Mouse (Mus musculus): ENCODE results near the gene Ankle2.
A peak's percentile ranks its signal among the peaks of the same experiment; 100 is the strongest.

The Ankle2 gene

GRCm38 (mm10) chr5:110230780-110231461 lies at the start of gene Ankle2:
Gene Ankle2, plus strand, starts transcription at chr5:110231004.
- DNase-seq = peak; percentile 95

GRCm38 (mm10) chr5:110181716-110182115 lies 49.1 kb upstream of the Ankle2 start:
- no peak for DNase-seq

DNA sequence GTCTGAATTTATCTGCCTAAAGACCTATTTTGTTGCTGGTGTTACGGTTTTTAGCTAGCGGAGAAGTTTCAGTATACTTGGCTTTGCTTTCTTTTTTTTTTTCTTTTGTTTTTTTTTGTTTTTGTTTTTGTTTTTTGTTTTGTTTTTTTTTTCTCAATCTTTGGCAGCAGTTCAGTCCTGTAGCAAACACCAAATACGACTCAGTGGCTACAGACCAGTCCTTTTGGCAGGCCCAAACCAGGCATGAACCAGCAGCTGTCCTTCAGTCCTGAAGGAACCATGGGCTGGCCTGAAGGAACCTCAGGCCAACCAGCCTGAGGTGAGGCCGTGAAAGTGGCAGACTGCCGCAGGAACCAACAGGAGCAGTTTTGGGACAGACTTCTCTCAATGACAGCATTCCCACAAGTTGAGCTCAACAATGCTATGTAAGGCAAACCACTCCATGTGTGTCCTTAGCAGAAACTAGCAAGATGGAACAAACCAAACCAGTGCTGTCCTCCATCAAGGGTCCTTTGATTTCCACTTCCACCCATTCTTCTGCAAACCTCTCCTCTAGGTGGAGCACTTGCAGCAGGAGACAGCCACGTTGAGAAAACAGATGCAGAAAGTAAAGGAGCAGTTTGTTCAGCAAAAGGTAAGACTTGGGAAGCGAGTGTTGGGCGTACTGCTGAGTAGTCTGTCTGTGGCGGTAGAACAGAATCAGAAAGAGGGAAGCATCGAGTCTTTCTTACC lies 27.5 kb upstream of the Ankle2 start:
- DNase-seq = peak; percentile 6

DNA sequence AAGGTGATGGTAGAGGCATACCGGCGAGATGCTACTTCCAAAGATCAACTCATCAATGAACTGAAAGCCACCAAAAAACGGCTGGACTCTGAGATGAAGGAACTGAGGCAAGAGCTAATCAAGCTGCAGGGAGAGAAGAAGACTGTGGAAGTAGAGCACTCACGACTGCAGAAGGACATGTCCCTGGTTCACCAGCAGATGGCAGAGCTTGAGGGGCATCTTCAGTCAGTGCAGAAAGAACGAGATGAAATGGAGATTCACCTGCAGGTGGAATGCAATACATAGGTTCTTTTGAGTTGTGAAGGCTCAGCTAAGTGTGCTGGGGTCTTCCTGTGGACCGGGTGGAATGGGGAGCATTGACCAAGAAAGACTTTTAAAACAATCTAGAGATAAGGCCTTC lies 26.0 kb upstream of the Ankle2 start:
- DNase-seq = peak; percentile 3

DNA sequence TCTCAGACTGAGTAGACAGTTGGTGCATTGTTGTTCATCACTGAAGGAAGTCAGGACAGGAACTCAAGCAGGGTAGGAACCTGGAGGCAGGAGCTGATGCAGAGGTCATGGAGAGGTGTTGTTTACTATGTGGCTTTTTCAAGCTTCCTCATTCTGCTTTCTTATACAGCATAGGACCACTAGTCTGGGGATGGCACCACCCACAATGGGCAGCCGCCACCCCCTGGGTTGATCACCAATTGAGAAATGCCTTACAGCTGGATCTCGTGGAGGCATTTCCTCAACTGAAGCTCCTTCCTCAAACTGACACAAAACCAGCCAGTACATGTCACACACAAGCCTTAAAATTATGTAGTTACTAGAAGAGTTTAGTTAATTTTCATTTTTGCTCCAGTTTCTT lies 19.5 kb upstream of the Ankle2 start:
- DNase-seq = no peak

DNA sequence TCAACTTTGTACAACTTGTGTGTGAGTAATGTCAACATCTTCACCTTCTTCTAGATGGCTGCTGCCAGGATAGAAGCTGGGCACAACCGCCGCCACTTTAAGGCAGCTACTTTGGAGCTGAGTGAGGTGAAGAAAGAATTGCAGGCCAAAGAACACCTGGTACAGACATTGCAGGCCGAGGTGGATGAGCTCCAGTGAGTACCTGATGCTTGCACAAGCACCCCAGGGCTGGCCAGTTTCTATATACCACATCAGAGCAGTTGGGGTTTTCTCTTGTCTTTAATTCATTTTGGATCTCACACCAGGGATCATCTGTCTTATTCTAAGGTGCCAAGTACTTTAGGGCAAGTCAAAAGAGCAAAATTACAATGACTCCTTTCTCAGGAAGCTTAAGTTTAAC lies 14.0 kb upstream of the Ankle2 start:
- DNase-seq = no peak

DNA sequence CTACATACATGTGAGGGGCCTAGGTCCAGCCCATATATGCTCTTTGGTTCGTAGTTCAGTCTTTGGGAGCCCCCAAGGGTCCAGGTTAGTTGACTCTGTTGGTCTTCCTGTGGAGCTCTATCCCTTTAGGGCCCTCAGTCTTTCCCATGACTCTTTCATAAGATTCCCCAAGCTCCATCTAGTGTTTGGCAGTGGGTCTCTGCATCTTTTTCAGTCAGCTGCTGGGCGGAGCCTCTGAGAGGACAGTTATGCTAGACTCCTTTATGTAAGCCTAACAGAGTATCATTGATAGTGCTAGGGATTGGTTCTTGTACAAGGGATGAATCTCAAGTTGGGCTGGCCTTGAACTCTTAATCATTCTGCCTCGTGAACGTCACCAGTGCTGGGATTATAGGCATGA lies 10.5 kb upstream of the Ankle2 start:
- DNase-seq = no peak

GRCm38 (mm10) chr5:110222757-110223156 lies 8.0 kb upstream of the Ankle2 start:
- DNase-seq = no peak

- no peak for DNase-seq
Observed at GRCm38 (mm10) chr5:110225056-110225455, 5.7 kb upstream of the Ankle2 start.

DNA sequence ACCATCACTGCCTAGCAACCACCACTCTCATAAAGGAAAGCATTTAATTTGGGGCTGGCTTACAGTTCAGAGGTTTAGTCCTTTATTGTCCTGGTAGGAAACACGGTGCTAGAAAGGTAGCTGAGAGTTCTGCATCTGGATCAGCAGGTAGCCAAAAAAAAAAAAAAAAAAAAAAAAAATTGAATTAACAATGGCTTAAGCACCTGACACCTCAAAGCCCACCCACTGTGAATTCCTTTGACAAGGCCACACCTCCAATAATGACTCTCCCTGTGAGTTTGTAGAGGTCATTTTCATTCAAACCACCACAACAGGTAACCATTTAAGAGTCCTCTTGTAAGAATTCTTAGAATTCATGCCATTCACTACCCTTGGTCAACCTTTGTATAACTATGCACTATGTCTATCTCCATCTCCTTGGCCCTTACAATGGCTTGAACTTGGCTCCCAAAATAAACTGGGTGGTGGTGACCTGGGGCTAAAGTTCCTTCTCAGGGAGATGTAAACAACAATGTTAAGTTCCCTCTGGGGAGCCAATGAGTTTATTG lies 3.4 kb upstream of the Ankle2 start:
- DNase-seq = no peak

- no peak for DNase-seq
Observed at GRCm38 (mm10) chr5:110230401-110230779, 414 bp upstream of the Ankle2 start.

GRCm38 (mm10) chr5:110231638-110232037 lies 834 bp downstream of the Ankle2 start:
- DNase-seq = peak; percentile 32

DNA sequence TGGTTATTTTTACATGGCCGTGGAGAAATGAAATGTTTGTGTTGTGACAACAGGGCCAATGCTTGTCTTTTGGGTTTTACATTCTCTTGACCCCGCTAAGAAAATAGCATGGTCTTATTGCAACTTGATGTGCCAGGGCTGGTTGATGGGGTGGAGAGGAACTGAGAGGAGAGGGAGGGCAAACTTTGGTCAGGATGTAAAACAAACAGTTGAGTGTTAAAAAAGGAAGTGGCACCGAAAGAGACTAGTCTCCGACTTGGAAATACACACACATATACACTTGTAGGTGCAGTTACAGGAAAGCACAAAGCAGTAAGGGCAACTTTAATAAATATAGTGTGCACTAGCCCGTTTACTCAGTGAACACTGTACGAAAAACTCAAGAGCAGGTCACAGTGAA lies 1.5 kb downstream of the Ankle2 start:
- DNase-seq = no peak

DNA sequence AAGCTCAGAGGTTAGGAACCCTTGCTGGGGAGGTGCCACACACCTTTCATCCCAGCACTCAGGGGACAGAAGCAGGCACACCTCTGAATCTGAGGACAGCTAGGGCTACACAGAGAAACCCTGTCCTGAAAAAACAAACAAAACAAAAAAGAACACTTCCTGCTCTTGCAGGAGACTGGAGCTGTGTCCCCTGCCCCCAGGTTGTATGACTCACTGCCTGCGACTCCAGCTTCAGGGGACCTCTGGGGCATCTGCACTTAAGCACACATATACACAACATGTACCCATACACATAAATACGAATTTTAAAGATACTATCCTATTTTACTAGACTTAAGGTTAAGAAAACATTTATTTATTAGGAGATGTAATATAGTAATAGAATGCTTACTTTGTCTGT lies 13.3 kb downstream of the Ankle2 start:
- no peak for DNase-seq

DNA sequence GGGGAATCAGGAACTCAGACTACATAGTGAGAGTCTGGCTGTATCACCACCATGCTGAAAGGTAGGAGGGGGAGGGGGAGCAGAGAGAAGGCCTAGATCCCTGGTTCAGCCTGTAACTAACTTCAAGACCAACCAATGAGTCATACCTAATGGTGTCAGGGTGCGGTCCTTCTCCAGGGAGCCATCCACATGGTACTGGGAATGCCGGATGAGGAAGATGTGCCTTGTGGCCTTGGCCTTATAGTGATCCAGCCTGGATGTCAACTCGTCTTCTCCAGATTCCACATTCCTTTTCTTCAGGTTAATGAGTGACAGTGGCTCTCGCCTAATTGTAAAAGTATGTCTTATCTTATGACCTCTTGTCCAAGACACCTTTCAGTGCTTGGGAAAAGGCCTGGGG lies 36.1 kb downstream of the Ankle2 start:
- DNase-seq = no peak

- DNase-seq = peak; percentile 95
Observed at GRCm38 (mm10) chr5:110269141-110270101, 38.6 kb downstream of the Ankle2 start, which contains the start of gene Pgam5. Gene Pgam5, minus strand, starts transcription at chr5:110269913.

GRCm38 (mm10) chr5:110270242-110270641 lies 39.4 kb downstream of the Ankle2 start:
- DNase-seq = no peak

GRCm38 (mm10) chr5:110274147-110274546 lies 43.3 kb downstream of the Ankle2 start:
- DNase-seq = no peak

DNA sequence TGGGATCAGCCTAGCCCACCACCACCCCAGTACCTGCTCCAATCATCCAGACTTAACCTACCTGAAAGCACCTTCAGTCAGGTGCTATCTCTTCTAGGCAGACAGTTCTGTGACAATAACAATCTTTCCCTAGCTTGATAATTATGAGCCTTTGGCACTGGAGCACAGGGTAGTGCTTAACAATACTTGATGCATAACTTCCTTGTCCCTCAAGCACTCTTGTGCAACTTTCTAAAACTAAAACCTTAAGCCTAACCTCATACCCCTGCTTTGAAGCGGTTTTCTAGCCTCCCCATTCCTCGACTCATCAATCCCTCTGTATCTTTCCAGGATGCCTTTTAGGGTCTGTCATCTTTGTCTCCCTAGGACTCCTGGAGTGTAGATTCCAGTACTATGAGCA lies 44.0 kb downstream of the Ankle2 start:
- no peak for DNase-seq

DNA sequence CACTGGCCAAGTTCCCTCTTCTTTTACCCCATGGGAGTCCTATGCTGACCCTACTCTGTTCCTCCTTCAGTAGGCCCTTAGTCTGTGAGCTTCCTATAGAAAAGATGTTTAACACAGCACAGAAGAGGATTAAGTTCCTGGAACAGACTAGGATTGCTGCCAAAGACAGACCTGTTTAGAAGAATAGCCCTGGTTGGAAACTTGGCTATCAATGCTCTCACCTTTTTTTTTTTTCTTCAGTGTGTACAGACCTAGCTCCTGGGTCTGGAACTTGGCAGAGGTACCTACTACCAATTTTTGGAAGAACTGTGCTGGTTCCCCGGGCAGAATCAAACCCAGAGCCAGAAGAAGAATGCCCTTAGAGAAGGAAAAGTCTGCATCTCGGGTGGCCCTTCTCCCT lies 45.6 kb downstream of the Ankle2 start:
- DNase-seq = no peak

GRCm38 (mm10) chr5:110276910-110277309 lies 46.1 kb downstream of the Ankle2 start:
- no peak for DNase-seq

DNA sequence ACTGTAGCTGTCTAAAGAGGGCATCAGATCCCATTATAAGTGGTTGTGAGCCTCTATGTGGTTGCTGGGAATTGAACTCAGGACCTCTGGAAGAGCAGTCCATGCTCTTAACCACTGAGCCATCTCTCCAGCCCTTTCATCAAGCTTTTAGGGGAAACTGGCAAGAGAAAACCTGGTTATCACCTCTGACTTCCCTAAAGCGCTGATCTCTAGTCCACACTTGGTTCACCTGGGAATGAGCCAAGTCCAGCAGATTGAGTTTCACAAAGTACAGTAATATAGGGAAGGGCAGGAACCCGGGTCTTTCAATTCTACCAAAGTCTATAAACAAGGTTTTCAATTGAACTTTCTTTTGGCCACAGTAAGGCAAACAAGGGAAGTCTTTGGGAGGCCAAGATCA lies 51.2 kb downstream of the Ankle2 start:
- no peak for DNase-seq

GRCm38 (mm10) chr5:110284536-110284935 lies 53.7 kb downstream of the Ankle2 start:
- DNase-seq = peak; percentile 81

All from retina, postnatal 1 day (tissue).